Mouse (Mus musculus): ENCODE measurements around the gene Cd33. TPM values are rescaled to one million over a fixed set of nuclear protein-coding genes. Genes with fewer than 3 reads are reported as not detected.

Gene Cd33
- total RNA-seq (2021), result 1 to 10 TPM; 3.3 to 4.0 TPM
- long read RNA-seq, experiment 1, partial matches to known transcripts, result 2 of 2 reads
- long read RNA-seq, experiment 1, other reads (novel, unspliced or antisense), result 0 of 2 reads
- long read RNA-seq, experiment 2, result 0 reads

- DNase-seq, result no peak
These were observed at the start of gene Cd33 for GRCm38 (mm10) chr7:43544225-43544977. Gene Cd33 (minus strand): TSS chr7:43544428.

GRCm38 (mm10) chr7:43584790-43585189, 40.6 kb upstream of the Cd33 start:
- DNase-seq, result no peak

DNA sequence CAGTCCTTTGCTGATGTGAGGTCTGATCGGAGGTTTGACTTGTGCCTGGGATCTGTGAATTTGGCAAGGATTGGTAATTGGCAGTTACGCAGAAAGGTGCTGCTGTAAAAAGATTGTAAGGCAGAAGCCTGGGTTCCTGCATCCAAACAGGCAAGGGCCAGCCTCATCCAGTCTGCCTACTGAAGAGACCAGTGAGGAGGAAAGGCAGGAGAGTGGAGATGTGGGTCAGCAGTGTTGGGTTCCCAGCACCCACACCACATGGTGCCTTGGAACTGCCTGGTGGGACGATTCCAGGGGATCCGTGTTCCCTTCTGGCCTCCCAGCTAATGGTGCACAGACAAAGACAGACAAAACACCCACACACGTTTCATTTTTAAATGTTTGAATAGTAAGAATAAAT, 36.3 kb upstream of the Cd33 start:
- DNase-seq, result no peak

DNA sequence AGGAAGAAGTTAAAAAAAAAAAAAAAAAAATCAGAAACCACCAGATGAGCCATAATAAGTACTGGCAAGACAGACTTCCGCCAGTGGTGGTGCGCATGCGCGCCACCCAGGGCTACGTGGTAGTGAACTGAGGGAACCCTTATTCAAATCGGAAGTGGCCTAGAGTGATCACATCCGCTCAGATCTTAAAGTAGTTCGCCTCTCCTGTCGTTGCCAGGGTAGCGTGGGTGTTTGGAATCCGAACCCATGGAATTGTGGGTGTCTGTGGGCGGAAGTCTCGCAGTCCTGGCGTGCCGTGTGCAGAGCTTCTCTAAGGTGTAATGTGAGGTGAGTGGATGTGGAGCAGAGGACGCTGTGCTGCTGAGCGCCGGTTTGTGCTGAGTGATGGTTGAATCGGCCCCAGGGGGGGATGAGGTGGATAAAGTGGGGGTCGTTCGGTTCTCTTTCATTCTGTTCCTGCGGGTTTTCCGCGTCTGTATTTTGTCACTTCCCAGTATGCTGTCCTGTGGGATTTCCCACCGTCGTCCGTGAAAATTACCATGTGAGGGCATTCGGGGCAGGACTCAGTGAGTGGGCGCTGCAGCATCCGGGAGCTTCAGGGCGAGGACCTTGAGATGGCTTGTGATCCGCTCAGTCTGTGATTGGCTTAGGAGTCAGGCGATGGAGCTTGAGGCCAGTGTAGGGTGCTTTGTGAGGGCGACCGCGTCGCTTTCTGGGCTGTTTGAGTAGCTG, 35.4 kb upstream of the Cd33 start, which contains the start of gene Zfp719:
Gene Zfp719 (plus strand): TSS at position 171 of the 732 bp plus-strand sequence.
- DNase-seq, result peak; percentile 92

DNA sequence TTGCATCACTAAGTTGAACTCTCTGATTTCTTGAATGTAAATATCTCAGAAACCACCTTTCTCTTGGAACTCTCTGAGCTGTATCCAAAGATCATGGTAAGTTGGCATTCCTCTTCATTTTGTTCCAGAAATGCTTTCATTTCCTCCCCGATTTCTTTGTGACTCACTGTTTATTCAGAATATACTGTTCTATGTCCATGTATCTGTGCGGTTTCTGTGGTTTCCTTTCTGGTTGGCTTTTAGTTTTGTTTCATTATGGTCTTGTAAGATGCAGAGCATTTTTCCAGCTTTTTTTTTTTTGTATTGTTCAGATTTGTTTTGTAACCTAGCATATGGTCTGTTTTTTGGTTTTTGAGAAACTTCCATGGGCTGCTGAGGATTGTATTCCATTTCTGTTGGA, 27.0 kb upstream of the Cd33 start:
- DNase-seq, result no peak

- no peak for DNase-seq
These were observed 19.1 kb upstream of the Cd33 start for GRCm38 (mm10) chr7:43563300-43563699.

- DNase-seq, result no peak
These were observed 18.4 kb upstream of the Cd33 start for GRCm38 (mm10) chr7:43562651-43563070.

GRCm38 (mm10) chr7:43562006-43562633, 17.9 kb upstream of the Cd33 start, which contains the start of gene Zfp658:
Gene Zfp658 (plus strand): TSS chr7:43562256.
- peak; percentile 88 for DNase-seq

DNA sequence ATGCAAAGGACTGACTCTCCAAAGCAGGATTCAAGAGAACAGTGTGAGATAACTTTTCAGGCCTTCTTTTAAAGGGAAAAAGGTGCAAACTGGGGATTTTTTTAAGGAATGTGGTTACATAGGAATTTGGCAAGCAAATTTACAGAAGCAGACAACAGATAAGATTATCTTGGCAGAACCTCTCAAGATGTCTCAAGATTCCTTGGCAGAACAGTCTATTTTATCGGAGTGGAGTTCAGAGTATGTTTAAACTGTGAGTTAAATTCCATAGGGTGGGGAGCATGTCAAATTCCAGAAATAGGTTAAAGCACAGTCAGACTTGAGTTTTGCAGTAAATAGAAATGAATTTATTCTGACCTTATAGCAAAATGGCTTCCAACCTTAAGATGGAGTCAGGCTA, 12.7 kb upstream of the Cd33 start:
- DNase-seq, result no peak

DNA sequence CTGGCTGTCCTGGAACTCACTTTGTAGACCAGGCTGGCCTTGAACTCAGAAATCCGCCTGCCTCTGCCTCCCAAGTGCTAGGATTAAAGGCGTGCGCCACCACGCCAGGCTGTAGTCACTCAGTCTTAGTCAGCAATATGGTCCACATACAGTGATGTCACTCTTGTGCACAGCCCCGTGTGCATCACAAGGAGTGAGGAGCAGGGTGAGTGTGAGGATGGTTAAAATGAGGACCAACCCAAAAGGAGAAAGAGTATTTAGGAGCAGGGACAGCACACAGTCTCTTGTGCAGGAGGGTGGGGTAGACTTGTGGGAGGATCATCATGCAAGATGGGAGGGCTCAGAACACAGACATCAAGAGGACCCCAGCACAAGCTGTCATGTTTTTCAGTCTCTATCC, 11.1 kb upstream of the Cd33 start:
- no peak for DNase-seq

DNA sequence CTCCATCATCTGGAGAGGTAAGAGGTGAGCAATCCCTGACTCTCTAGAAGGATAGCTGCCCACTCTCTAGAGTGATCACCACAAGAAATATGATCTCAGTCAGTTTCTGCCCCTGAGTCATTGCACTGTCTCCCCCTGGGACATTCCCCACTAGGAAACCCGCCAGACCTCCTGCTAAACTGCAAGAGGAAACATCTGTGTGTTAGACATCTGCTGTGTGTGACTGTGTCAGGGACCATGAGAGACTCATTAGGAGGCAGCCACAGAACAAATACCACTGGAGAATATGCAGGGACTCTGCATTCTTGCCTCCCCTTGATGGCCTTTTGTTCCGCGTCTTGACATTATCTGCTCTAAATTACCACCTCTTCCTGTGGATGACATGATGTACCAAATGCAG, 10.3 kb upstream of the Cd33 start:
- DNase-seq, result peak; percentile 13

GRCm38 (mm10) chr7:43553153-43553552, 8.9 kb upstream of the Cd33 start:
- no peak for DNase-seq

GRCm38 (mm10) chr7:43548206-43548605, 4.0 kb upstream of the Cd33 start:
- no peak for DNase-seq

DNA sequence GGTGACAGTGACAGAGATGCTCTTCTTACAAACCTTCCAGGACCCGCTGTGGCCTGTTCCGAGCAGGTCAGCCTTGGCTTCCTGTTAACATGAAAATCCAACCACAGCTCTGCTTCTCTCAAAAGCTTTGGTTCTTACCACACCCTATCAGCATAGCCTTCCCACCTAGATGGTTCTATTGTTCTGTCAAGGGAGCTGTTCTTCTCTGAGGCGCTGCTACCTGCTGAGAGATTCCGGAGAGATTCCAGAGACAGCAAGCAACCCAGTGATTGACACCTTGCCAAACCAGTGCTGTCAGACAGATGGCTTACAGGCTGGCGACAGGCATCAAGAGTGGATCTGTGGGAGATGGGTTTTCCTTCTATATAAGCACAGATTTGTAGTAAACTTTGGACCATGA, 3.4 kb upstream of the Cd33 start:
- DNase-seq, result no peak

DNA sequence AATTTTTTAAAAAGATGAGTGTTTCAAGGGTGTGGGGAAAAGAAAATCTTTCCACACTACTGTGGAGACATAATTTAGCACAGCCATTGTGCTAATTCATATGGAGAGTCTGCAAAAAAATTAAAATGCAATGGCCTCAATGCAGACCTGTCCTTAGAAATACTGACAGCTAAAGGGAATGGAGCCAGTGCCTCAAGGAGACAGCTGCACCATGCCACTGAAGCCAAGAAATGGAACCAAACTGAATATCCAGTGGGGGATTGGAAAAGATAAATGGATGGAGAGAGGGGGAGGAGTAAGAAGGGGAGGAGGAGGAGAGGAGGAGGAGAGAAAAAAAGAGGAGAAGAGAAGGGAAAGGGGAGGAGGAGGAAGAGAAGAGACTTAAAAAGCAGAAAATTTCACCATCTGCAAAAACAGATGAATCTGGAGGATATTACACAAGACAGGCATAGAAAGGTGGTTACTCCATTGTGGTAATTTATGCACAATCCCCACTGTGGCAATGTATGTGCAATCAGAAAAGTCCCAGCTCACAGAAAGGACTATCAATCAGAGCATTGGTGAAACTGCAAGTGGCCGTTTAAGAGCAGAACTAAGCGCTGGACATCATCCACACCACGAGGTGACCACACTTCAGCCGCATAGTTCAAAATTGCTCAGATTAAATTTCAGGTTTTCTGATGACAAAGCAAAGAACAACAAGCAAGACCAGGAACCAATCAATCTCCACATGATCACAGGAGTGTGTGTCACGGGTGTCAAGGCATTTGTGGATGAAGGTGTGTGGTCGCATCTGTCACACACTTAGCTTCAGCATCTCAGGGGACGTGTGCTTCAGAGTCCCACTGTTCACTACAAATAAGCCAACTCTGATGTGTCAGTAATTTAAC, 1.7 kb upstream of the Cd33 start:
- no peak for DNase-seq

- DNase-seq, result no peak
These were observed 5.7 kb downstream of the Cd33 start for GRCm38 (mm10) chr7:43538524-43538923.

DNA sequence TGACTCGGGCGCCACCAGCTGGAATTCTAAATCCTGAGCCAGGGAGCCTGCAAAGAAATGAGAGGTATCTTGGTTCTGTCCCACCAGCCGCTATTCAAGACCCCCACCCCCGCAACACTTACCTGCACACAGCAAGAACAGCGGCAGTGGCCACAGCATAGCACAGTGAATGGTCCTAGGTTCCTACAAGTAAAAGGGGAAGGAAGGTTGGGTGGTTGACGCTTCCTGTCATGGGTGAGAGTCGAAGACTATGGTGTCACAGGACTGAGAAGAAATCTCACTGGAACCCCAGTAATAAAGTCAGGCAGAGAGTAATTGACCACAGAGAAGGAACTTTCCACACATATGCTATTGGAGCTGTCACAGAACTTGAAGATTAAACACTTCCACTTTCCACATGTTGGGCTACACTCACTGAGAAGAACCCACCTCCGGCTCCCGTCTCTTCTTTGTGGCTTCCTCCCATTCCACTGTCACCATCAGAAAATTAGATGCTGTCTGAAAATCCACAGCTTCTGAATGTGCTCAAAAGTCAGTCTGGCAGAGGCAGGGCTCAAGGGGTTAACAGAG, 11.2 kb downstream of the Cd33 start:
- no peak for DNase-seq

- no peak for DNase-seq
These were observed 13.9 kb downstream of the Cd33 start for GRCm38 (mm10) chr7:43530216-43530785.

DNA sequence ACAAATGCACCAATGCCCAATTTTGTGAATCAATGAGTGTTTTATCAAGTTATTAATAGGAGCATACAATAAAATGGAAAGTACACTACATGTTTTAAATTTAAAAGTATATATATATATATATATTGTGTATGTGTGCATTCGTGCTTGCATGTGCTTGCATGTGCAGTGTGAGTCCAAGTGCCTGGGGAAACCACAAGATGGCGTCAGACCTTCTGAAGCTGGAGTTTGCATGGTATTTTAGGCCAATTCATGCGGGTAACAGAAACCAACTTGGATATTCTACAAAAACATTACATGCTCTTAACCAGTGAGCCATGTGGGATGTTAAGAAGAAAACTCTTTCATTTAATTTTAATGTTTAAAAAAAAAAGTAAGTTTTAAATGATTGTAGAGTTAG, 18.9 kb downstream of the Cd33 start:
- DNase-seq, result no peak

GRCm38 (mm10) chr7:43522776-43523175, 21.5 kb downstream of the Cd33 start:
- no peak for DNase-seq

GRCm38 (mm10) chr7:43518341-43518740, 25.9 kb downstream of the Cd33 start:
- DNase-seq, result no peak
